Mouse (Mus musculus): ENCODE data around the gene Thsd7a. TPM values are rescaled to one million over a fixed set of nuclear protein-coding genes. Genes with fewer than 3 reads are reported as not detected.

Gene Thsd7a
- total and polyA plus RNA-seq, 2 experiments from 2014 or later = 17.1 to 27.3 TPM

GRCm38 (mm10) chr6:12628637-12629246 lies 120.5 kb downstream of the Thsd7a start:
- Histone ChIP-seq H3K4me2 (ENCODE audit: low read depth, low read length, poor library complexity, severe bottlenecking) (no peak overlapping the region), H3K4me3 (ENCODE audit: low read depth, low read length) (no peak overlapping the region), H3K9ac (replicated peaks; ENCODE audit: low read length, poor library complexity, severe bottlenecking) (no peak overlapping the region), H3K27ac (ENCODE audit: low read depth, low read length) (no peak overlapping the region), H3K27me3 (ENCODE audit: insufficient read depth, low read length) (no peaks in the 10 kb centered on the region), H3K9me3 (ENCODE audit: low read length) (no peaks in the 10 kb centered on the region), H3K36me3 (ENCODE audit: insufficient read depth, low read length) (no peaks in the 10 kb centered on the region), H3K4me1 (ENCODE audit: insufficient read depth, low read length) (no peaks in the 10 kb centered on the region)
- 75% methylated on average over 11 of the region's 11 CpGs for WGBS
- DNase-seq (ENCODE audit: low spot score) (peak; percentile 9), ATAC-seq (ENCODE audit: low FRiP score) (no peak)
- TF ChIP-seq CTCF (IDR thresholded peaks at IDR 0.05) = no peak

- no peak for TF ChIP-seq CTCF (IDR thresholded peaks at IDR 0.05)
- DNase-seq (ENCODE audit: low spot score) (peak; percentile 14), ATAC-seq (ENCODE audit: low FRiP score) (no peak)
- H3K27me3 ChIP-seq (ENCODE audit: insufficient read depth, low read length) = no peaks in the 10 kb centered on the region
- H3K36me3 ChIP-seq (ENCODE audit: insufficient read depth, low read length) = no peaks in the 10 kb centered on the region
- no peak overlapping the region for H3K9ac ChIP-seq (replicated peaks; ENCODE audit: low read length, poor library complexity, severe bottlenecking)
- no peak overlapping the region for H3K4me3 ChIP-seq (ENCODE audit: low read depth, low read length)
- peak overlapping the region; percentile 22 for H3K4me2 ChIP-seq (ENCODE audit: low read depth, low read length, poor library complexity, severe bottlenecking)
- no peaks in the 10 kb centered on the region for H3K4me1 ChIP-seq (ENCODE audit: insufficient read depth, low read length)
- 66% methylated on average over 13 of the region's 13 CpGs for WGBS
- no peaks in the 10 kb centered on the region for H3K9me3 ChIP-seq (ENCODE audit: low read length)
- H3K27ac ChIP-seq (ENCODE audit: low read depth, low read length) = no peak overlapping the region
Observed at GRCm38 (mm10) chr6:12606638-12607246, 142.5 kb downstream of the Thsd7a start.

GRCm38 (mm10) chr6:12602927-12603326 lies 146.3 kb downstream of the Thsd7a start:
- ATAC-seq (ENCODE audit: low FRiP score) (peak; percentile 47), DNase-seq (ENCODE audit: low spot score) (peak; percentile 49)
- 48% methylated on average over 2 of the region's 2 CpGs for WGBS
- Histone ChIP-seq H3K4me2 (ENCODE audit: low read depth, low read length, poor library complexity, severe bottlenecking) (no peak overlapping the region), H3K27me3 (ENCODE audit: insufficient read depth, low read length) (no peaks in the 10 kb centered on the region), H3K9me3 (ENCODE audit: low read length) (no peaks in the 10 kb centered on the region), H3K4me1 (ENCODE audit: insufficient read depth, low read length) (no peaks in the 10 kb centered on the region), H3K9ac (replicated peaks; ENCODE audit: low read length, poor library complexity, severe bottlenecking) (no peak overlapping the region), H3K36me3 (ENCODE audit: insufficient read depth, low read length) (no peaks in the 10 kb centered on the region), H3K4me3 (ENCODE audit: low read depth, low read length) (no peak overlapping the region), H3K27ac (ENCODE audit: low read depth, low read length) (no peak overlapping the region)
- no peak for TF ChIP-seq CTCF (IDR thresholded peaks at IDR 0.05)

- Histone ChIP-seq H3K4me3 (ENCODE audit: low read depth, low read length) (no peak overlapping the region), H3K9me3 (ENCODE audit: low read length) (no peaks in the 10 kb centered on the region), H3K27me3 (ENCODE audit: insufficient read depth, low read length) (no peaks in the 10 kb centered on the region), H3K36me3 (ENCODE audit: insufficient read depth, low read length) (no peaks in the 10 kb centered on the region), H3K4me1 (ENCODE audit: insufficient read depth, low read length) (no peaks in the 10 kb centered on the region), H3K27ac (ENCODE audit: low read depth, low read length) (no peak overlapping the region), H3K4me2 (ENCODE audit: low read depth, low read length, poor library complexity, severe bottlenecking) (no peak overlapping the region), H3K9ac (replicated peaks; ENCODE audit: low read length, poor library complexity, severe bottlenecking) (no peak overlapping the region)
- 71% methylated on average over 4 of the region's 4 CpGs for WGBS
- no peak for DNase-seq (ENCODE audit: low spot score)
- no peak for TF ChIP-seq CTCF (IDR thresholded peaks at IDR 0.05)
- no peak for ATAC-seq (ENCODE audit: low FRiP score)
Observed at GRCm38 (mm10) chr6:12602161-12602560, 147.0 kb downstream of the Thsd7a start.

- Histone ChIP-seq H3K9me3 (ENCODE audit: low read length) (no peaks in the 10 kb centered on the region), H3K4me2 (ENCODE audit: low read depth, low read length, poor library complexity, severe bottlenecking) (no peak overlapping the region), H3K27me3 (ENCODE audit: insufficient read depth, low read length) (no peaks in the 10 kb centered on the region), H3K4me3 (ENCODE audit: low read depth, low read length) (no peak overlapping the region), H3K4me1 (ENCODE audit: insufficient read depth, low read length) (no peaks in the 10 kb centered on the region), H3K36me3 (ENCODE audit: insufficient read depth, low read length) (no peaks in the 10 kb centered on the region), H3K27ac (ENCODE audit: low read depth, low read length) (no peak overlapping the region), H3K9ac (replicated peaks; ENCODE audit: low read length, poor library complexity, severe bottlenecking) (no peak overlapping the region)
- no peak for ATAC-seq (ENCODE audit: low FRiP score)
- DNase-seq (ENCODE audit: low spot score) = no peak
- 74% methylated on average over 4 of the region's 4 CpGs for WGBS
- TF ChIP-seq CTCF (IDR thresholded peaks at IDR 0.05) = no peak
Observed at GRCm38 (mm10) chr6:12584456-12584855, 164.8 kb downstream of the Thsd7a start.

- Histone ChIP-seq H3K9ac (replicated peaks; ENCODE audit: low read length, poor library complexity, severe bottlenecking) (no peak overlapping the region), H3K36me3 (ENCODE audit: insufficient read depth, low read length) (no peaks in the 10 kb centered on the region), H3K27me3 (ENCODE audit: insufficient read depth, low read length) (no peaks in the 10 kb centered on the region), H3K4me3 (ENCODE audit: low read depth, low read length) (no peak overlapping the region), H3K9me3 (ENCODE audit: low read length) (no peaks in the 10 kb centered on the region), H3K27ac (ENCODE audit: low read depth, low read length) (no peak overlapping the region), H3K4me2 (ENCODE audit: low read depth, low read length, poor library complexity, severe bottlenecking) (no peak overlapping the region), H3K4me1 (ENCODE audit: insufficient read depth, low read length) (no peaks in the 10 kb centered on the region)
- no peak for ATAC-seq (ENCODE audit: low FRiP score)
- TF ChIP-seq CTCF (IDR thresholded peaks at IDR 0.05) = no peak
- WGBS = 37% methylated on average over 3 of the region's 3 CpGs
- DNase-seq (ENCODE audit: low spot score) = no peak
Observed at GRCm38 (mm10) chr6:12581143-12581542, 168.1 kb downstream of the Thsd7a start.

Measured in midbrain, postnatal 0 days (tissue).